In genomic region chr13:41336260-41336659, GRCm38 (mm10) we compare ENCODE assay signal across 8 mouse cellular contexts.
DNase-seq lines count a peak whose midpoint lies in the region; ATAC-seq and TF ChIP-seq lines count a peak whose summit lies in the region.

No protein-coding gene starts in this region.

- H3K27ac ChIP-seq in forebrain, embryonic 13.5 days: 0 out of 2 replicates have a peak overlapping the region, but pooled peaks have one; percentile 19
- no peak overlapping the region for H3K27ac ChIP-seq in forebrain, embryonic 16.5 days (ENCODE audit: low read length)
- peak overlapping the region; percentile 98 for H3K27ac ChIP-seq in kidney, adult 2 months (ENCODE audit: insufficient read depth, low read depth, low read length)

- H3K4me3 ChIP-seq in forebrain, embryonic 13.5 days: no peak overlapping the region
- no peak overlapping the region for H3K4me3 ChIP-seq in forebrain, embryonic 16.5 days (replicated peaks; ENCODE audit: low read length)
- H3K4me3 ChIP-seq in kidney, adult 2 months (ENCODE audit: insufficient read depth, low read depth, low read length): no peak overlapping the region
- no peak overlapping the region for H3K4me3 ChIP-seq in myocyte

- TF ChIP-seq CTCF in kidney, adult 2 months (conservative IDR thresholded peaks at IDR 0.05; ENCODE audit: insufficient read depth, insufficient read length, low read depth, low read length): no peak

- no peak overlapping the region for H3ac ChIP-seq in myocyte (ENCODE audit: control insufficient read depth, insufficient read length)

- no peak overlapping the region for H3K4me2 ChIP-seq in forebrain, embryonic 13.5 days
- H3K4me2 ChIP-seq in forebrain, embryonic 16.5 days (ENCODE audit: low read length): no peak overlapping the region
- peak overlapping the region; percentile 33 for H3K4me2 ChIP-seq in myocyte (ENCODE audit: low read depth)

- no peaks in the 10 kb centered on the region for H3K9me3 ChIP-seq in forebrain, embryonic 13.5 days (replicated peaks)
- H3K9me3 ChIP-seq in forebrain, embryonic 16.5 days (ENCODE audit: control insufficient read depth, low read length): no peaks in the 10 kb centered on the region

- peaks cover 49% of the 10 kb centered on the region for H3K79me2 ChIP-seq in myocyte (ENCODE audit: control insufficient read depth, insufficient read depth)

- WGBS in forebrain, embryonic 13.5 days: 64% methylated on average over 6 of the region's 6 CpGs
- WGBS in forebrain, embryonic 16.5 days: 36% methylated on average over 6 of the region's 6 CpGs
- WGBS in kidney, adult 2 months: 6% methylated on average over 6 of the region's 6 CpGs

- no peak for TF ChIP-seq POLR2A in kidney, adult 2 months (IDR thresholded peaks at IDR 0.05; ENCODE audit: low read depth, low read length)
- no peak for TF ChIP-seq POLR2A in myocyte (IDR thresholded peaks at IDR 0.05; ENCODE audit: insufficient read length, low read depth)

- peaks cover 48% of the 10 kb centered on the region for H3K4me1 ChIP-seq in forebrain, embryonic 13.5 days
- H3K4me1 ChIP-seq in forebrain, embryonic 16.5 days (replicated peaks; ENCODE audit: control insufficient read depth, insufficient read depth, low read length): peaks cover 32% of the 10 kb centered on the region
- H3K4me1 ChIP-seq in kidney, adult 2 months (ENCODE audit: control insufficient read depth, insufficient read depth, low read length): peaks cover 56% of the 10 kb centered on the region

- H3K9ac ChIP-seq in forebrain, embryonic 13.5 days: no peak overlapping the region
- no peak overlapping the region for H3K9ac ChIP-seq in forebrain, embryonic 16.5 days (replicated peaks; ENCODE audit: low read depth, low read length)

- peaks cover 25% of the 10 kb centered on the region for H3K36me3 ChIP-seq in forebrain, embryonic 13.5 days (ENCODE audit: poor library complexity, severe bottlenecking)
- no peaks in the 10 kb centered on the region for H3K36me3 ChIP-seq in forebrain, embryonic 16.5 days (ENCODE audit: control insufficient read depth, insufficient read depth)
- H3K36me3 ChIP-seq in kidney, adult 2 months (ENCODE audit: control insufficient read depth, insufficient read depth, low read length): peaks cover 9% of the 10 kb centered on the region; the same call in 1 of the 2 replicates
- H3K36me3 ChIP-seq in myocyte (ENCODE audit: control insufficient read depth, insufficient read depth): peaks cover 23% of the 10 kb centered on the region

- ATAC-seq in forebrain, embryonic 13.5 days: no peak
- no peak for ATAC-seq in forebrain, embryonic 16.5 days

- H3K27me3 ChIP-seq in forebrain, embryonic 13.5 days: no peaks in the 10 kb centered on the region
- H3K27me3 ChIP-seq in forebrain, embryonic 16.5 days (replicated peaks; ENCODE audit: control insufficient read depth, insufficient read depth, low read length): no peaks in the 10 kb centered on the region
- no peaks in the 10 kb centered on the region for H3K27me3 ChIP-seq in kidney, adult 2 months (replicated peaks; ENCODE audit: control insufficient read depth, insufficient read depth, low read length)
- no peaks in the 10 kb centered on the region for H3K27me3 ChIP-seq in myocyte (ENCODE audit: control insufficient read depth, insufficient read depth, insufficient read length)

- DNase-seq in gastrocnemius, postnatal 25 days: peak; percentile 78
- peak; percentile 98 for DNase-seq in kidney, adult 2 months
- no peak for DNase-seq in thymus, postnatal 36 days
- no peak for DNase-seq in embryo, embryonic 10 days (ENCODE audit: low spot score)
- DNase-seq in spleen, postnatal 4 days (ENCODE audit: low spot score in 2 of 2): no peak

TF ChIP-seq in myocyte, 11 proteins besides CTCF, POLR2A, EP300 and RAD21:
- TF ChIP-seq USF1 (IDR thresholded peaks at IDR 0.05; ENCODE audit: low read depth) (peak; percentile 65), TCF3 (IDR thresholded peaks at IDR 0.05; ENCODE audit: insufficient read length, low read depth) (no peak), MYOD1 (IDR thresholded peaks at IDR 0.05; ENCODE audit: control insufficient read depth in 1 of 3, insufficient read length in 2 of 3, low read depth in 2 of 3) (no peak), POLR2AphosphoS2 (IDR thresholded peaks at IDR 0.05; ENCODE audit: insufficient read length, low read depth) (no peak), SRF (IDR thresholded peaks at IDR 0.05; ENCODE audit: control insufficient read depth, insufficient read length, low read depth) (no peak)

Comparison
In these comparisons a context has a peak if more than half of its experiments do, and no peak if none do; other contexts are left out.
1. DNase-seq: peak in gastrocnemius, postnatal 25 days (single experiment) and kidney, adult 2 months (single experiment); none in thymus, postnatal 36 days (0 of 2), embryo, embryonic 10 days (single experiment) and spleen, postnatal 4 days (0 of 2).